Mouse (Mus musculus): ENCODE measurements at regions not wholly inside any gene's neighbourhood (a gene's known extent, or its start where the extent isn't known, plus 50 kb on each side); places are given as distances from the start of the nearest gene placed in this dataset.

DNA sequence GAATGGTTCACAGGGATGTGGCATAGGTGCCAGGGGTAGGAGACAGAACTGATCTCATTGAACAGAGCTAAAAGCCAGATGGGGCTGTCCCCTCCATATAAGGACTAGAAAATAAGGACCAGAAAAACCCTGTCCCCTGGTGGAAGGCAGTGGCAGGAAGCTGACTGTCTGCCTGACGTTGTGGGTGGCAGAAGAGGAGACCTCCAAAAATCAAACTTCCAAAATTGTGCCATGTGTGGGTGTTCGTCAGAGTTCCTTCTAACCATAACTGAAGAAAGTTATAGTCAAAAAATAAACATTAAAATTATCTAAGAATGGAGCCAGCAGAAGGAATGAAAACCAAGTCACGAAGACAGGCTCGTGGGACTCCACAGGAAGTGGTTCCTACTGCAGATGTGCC, 129.2 kb downstream of the Mtx3 start:
- DNase-seq (ENCODE audit: low spot score): no peak

DNA sequence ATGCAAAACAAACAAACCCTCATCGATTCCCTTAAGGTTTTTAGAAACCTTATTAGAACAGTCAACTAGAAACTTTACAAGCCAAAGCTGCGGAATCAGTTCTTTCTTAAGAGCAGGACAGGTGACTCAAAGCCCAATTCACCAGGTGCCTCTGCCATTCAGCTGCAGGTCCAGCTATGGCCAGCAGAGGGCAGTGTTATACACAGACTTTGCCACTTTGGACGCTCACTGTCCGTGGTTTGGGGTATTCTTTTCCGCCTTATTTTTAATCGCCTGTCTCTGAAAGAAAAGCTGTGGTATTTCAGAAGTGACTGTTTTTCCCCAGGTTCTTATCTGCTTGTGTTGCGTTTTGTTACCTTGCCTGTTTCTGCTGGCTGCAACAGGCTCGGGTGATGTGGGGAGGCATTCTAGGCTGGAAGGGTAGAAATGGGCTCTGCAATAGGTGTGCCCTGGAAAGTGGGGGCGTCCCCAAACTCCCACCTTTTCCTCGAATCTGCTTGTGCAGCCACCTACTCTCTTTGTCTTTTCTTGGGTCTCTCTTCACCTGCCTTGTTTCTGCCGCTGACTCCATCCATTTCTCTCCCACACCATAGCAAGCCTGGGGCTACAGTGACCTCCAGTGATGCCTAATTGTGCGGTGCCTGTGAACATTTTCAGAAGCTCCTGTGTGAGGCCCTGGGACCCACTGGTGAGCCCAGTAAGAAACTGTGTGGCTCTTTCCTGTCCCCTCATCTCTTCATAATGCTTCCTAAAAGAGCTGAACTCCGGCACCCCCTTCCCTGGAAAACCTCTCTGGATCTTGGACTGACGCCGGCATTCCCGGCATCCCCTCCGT, 142.4 kb downstream of the Mtx3 start:
- peak; percentile 85 for DNase-seq (ENCODE audit: low spot score)

DNA sequence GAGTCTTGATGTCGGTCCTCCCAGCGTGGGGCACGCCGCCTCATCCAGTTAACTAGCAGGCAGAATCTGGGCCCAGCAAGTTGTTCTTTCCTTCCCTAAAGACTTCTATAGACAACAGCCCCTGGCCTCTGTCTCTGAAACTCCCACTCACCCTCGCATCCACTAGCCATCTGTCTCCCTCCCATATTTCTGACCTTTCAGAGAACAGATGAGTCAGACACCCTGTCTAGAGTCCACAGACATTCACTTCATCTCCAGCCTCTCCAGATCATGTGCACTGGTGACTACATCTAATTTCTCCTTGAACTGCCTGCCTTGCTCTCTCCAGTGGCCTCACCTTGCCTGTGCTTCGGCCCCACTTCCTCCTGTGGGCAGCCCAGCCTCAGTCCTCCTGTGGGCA, 143.1 kb downstream of the Mtx3 start:
- DNase-seq (ENCODE audit: low spot score): no peak

DNA sequence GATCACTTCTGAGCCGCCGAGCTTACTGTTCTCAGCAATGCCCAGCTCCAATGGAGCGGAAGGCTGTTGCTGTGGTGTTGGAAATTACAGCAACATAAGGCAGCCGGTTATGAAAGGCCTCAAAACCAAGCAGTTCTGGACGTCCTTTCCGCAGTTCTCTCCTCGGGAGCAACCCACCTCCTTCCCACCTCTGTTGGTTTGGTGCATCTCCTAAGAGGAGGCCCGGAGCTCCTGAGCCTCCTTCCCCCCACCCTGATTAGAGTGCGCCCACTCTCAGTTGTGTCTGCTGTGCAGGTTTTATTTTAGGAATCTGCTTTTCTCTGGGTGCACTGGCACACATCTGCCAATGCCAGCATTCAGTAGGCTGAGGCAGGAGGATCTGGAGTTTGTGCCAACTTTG, 144.0 kb downstream of the Mtx3 start:
- no peak for DNase-seq (ENCODE audit: low spot score)

DNA sequence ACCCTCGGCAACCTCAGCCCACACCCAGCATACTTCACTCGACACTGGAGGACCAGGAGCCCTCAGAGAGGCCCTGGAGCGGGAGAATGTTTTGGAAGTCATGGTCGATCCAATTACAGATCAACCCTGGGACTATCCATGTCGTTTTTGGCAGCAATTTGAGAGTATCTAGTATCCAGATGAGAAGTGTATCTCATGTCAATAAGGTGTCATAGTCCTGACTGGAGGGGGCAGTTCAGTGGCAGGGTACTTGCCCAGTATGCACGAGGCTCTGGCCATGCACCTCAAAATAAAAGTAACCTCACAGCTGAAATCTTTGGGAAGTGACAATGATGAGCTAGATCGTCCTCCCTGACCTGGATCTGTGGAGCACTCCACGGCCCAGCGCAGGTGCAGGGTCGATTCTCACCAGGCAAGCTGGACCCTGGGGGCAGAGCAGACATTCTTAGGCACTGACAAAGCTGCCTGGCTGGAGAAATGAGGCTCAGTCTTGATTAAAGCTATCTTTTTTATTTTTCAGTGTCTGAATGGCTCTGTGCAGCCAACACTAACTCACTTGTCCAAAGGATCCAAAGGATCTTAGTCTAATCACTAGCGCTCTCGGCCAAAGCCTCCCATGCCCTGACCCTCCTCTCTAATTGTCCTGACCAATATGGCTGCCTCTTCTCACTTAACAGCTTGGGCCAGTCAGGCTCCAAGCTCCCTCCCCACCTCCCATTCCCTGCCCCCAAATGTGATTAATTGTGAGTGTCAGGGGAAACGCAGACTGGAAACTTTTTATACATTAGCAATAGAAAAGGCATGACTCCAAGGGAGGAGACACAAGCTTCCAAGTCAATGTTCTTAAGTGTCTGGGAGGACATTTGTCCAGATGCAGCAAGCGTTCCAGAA, 146.0 kb downstream of the Mtx3 start:
- DNase-seq (ENCODE audit: low spot score): no peak
